Mouse (Mus musculus): ENCODE data around the gene Gm17402. TPM values are rescaled to one million over a fixed set of nuclear protein-coding genes. Genes with fewer than 3 reads are reported as not detected.

Gene Gm17402
- polyA plus RNA-seq, 1 experiment from 2014 or later = not detected

DNA sequence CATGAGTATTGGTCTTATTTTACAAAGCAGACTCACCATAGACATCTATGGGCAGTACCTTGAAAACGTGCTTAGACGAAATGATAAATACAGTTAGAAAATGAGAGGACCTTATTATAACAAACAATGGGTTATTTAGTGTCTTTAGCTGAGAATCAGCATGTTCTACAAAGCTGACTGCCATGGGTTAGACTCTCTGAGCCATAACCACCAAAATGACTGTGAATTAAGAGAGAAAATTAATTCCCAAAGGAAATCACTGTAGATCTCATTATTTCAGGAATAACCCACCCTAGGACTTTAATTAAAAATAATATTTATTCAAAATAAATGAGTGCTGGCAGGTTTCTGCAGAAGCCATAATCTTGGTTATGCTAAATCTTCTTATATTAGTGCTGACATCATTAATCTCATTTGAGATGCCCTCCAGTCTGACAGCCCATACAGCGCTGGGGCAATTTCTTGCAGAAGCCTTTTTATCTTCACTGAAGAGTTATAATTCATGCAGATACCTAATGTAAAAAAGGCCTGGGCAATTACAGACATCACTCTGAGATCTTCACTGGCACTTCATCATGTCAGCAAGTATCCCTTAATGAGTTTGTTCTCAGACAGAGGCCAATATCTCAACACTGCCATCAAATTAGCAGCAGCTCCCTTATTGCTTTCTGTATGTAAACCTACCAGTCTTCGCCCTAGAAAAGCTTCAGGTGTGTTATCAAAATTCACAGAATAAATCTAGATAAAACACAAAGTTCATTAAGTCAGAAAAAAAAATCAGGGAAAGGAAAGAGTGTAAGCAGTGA lies 8.7 kb downstream of the Gm17402 start:
- WGBS = 74% methylated on average over 4 of the region's 4 CpGs
- H3K4me2 ChIP-seq (ENCODE audit: low read length) = no peak overlapping the region
- DNase-seq (ENCODE audit: low spot score) (no peak), ATAC-seq (no peak; the same call in 1 of the 2 replicates)
- no peaks in the 10 kb centered on the region for H3K36me3 ChIP-seq (ENCODE audit: control insufficient read depth, insufficient read depth, low read length)
- H3K4me1 ChIP-seq (ENCODE audit: control insufficient read depth, insufficient read depth, low read length) = no peaks in the 10 kb centered on the region
- H3K9me3 ChIP-seq (replicated peaks; ENCODE audit: control insufficient read depth, low read length) = no peaks in the 10 kb centered on the region
- no peak overlapping the region for H3K9ac ChIP-seq (ENCODE audit: low read length)
- no peaks in the 10 kb centered on the region for H3K27me3 ChIP-seq (replicated peaks; ENCODE audit: control insufficient read depth, insufficient read depth, low read length)
- H3K4me3 ChIP-seq (ENCODE audit: low read depth, low read length) = no peak overlapping the region
- H3K27ac ChIP-seq (ENCODE audit: low read depth, low read length) = no peak overlapping the region

DNA sequence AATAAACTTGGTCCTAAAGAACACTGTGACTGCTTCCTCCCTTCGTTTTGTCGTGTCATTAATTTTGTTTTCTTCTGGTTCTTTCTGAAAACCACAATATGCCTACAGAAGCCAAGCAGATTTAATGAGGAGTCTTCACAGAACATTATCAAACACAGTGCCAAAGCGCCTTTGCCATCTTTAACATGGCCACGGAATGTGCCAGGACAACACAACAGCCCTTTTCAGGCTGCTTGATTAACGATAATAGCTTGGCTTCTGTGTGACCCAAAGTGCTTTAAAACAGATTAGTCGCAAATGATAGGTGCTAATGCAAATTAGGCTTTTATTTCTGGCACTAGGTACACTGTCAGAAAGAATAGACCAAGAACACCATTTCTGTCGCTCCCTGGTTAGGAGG lies 16.6 kb downstream of the Gm17402 start:
- Histone ChIP-seq H3K9me3 (replicated peaks; ENCODE audit: control insufficient read depth, low read length) (no peaks in the 10 kb centered on the region), H3K4me3 (ENCODE audit: low read depth, low read length) (no peak overlapping the region), H3K27ac (ENCODE audit: low read depth, low read length) (no peak overlapping the region), H3K4me1 (ENCODE audit: control insufficient read depth, insufficient read depth, low read length) (no peaks in the 10 kb centered on the region; the same call in 1 of the 2 replicates), H3K4me2 (ENCODE audit: low read length) (no peak overlapping the region), H3K27me3 (replicated peaks; ENCODE audit: control insufficient read depth, insufficient read depth, low read length) (peaks cover 2% of the 10 kb centered on the region; the same call in 1 of the 2 replicates), H3K9ac (ENCODE audit: low read length) (no peak overlapping the region), H3K36me3 (ENCODE audit: control insufficient read depth, insufficient read depth, low read length) (no peaks in the 10 kb centered on the region)
- WGBS = 20% methylated on average over 7 of the region's 7 CpGs
- peak; percentile 68 for DNase-seq (ENCODE audit: low spot score)
- peak; percentile 50; the same call in 1 of the 2 replicates for ATAC-seq

DNA sequence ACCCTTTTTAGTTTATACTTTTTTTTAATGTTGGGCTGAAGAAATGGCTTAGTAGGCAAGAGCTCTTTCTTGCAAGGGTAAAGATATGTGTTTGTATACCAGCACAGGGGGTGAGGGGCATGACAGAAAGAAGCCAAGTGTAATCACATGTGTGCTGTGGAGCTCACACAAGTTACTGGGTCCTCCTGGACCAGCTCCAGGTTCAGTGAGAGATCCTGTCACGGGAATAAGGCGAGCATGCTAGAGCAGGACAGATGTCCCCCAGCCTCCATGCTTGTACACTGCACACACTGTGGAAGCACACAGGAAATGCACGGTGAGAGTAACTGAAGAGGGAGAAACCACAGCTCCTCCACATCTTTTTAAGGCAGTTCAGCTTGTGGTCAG lies 22.2 kb downstream of the Gm17402 start:
- ATAC-seq = peak; percentile 45

DNA sequence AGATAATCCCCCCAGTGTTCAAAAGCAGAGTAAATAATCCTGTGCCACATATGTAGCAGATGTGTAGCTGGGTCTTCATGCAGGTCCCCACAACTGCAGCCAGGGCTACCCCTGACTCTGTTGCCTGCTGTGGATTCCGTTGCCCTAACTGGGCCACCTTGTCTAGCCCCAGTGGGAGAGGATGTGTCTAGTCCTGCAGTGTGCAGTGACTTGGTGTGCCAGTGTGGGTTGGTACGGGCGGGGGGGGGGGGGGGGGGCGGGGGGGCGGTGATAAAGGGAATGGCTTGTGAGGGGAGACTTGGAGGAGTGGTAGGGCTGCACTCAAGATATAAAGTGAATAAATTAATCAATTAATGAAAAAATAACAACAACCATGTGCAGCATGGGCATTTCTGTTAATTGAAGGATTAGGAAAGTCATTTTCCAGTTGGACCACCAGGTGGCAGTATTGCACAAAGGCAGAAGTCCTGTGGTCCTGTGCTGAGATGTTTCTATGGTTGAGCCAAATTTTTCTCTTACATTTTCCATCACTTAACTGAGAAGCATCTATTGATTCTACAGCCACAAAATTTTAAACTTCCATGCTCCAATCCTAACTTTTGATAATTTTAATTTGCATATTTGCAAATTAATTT lies 22.7 kb downstream of the Gm17402 start:
- peak; percentile 80 for DNase-seq (ENCODE audit: low spot score)
- H3K4me2 ChIP-seq (ENCODE audit: low read length) = no peak overlapping the region
- no peak overlapping the region for H3K27ac ChIP-seq (ENCODE audit: low read depth, low read length)
- no peaks in the 10 kb centered on the region for H3K4me1 ChIP-seq (ENCODE audit: control insufficient read depth, insufficient read depth, low read length)
- 0 out of 2 replicates have a peak, but pooled peaks cover 2% of the 10 kb centered on the region for H3K27me3 ChIP-seq (replicated peaks; ENCODE audit: control insufficient read depth, insufficient read depth, low read length)
- no peak overlapping the region for H3K9ac ChIP-seq (ENCODE audit: low read length)
- H3K9me3 ChIP-seq (replicated peaks; ENCODE audit: control insufficient read depth, low read length) = no peaks in the 10 kb centered on the region
- WGBS = 41% methylated on average over 4 of the region's 5 CpGs
- H3K36me3 ChIP-seq (ENCODE audit: control insufficient read depth, insufficient read depth, low read length) = no peaks in the 10 kb centered on the region
- H3K4me3 ChIP-seq (ENCODE audit: low read depth, low read length) = no peak overlapping the region
- ATAC-seq = peak; percentile 72

More for the DNA sequence above, 22.2 kb downstream of the Gm17402 start:
- no peak overlapping the region for H3K4me2 ChIP-seq (ENCODE audit: low read length)
- H3K4me1 ChIP-seq (ENCODE audit: control insufficient read depth, insufficient read depth, low read length) = no peaks in the 10 kb centered on the region
- WGBS = 67% methylated on average over 3 of the region's 3 CpGs
- no peak overlapping the region for H3K4me3 ChIP-seq (ENCODE audit: low read depth, low read length)
- H3K27me3 ChIP-seq (replicated peaks; ENCODE audit: control insufficient read depth, insufficient read depth, low read length) = 0 out of 2 replicates have a peak, but pooled peaks cover 2% of the 10 kb centered on the region
- peak; percentile 17 for DNase-seq (ENCODE audit: low spot score)
- H3K27ac ChIP-seq (ENCODE audit: low read depth, low read length) = no peak overlapping the region
- H3K36me3 ChIP-seq (ENCODE audit: control insufficient read depth, insufficient read depth, low read length) = no peaks in the 10 kb centered on the region
- no peak overlapping the region for H3K9ac ChIP-seq (ENCODE audit: low read length)
- H3K9me3 ChIP-seq (replicated peaks; ENCODE audit: control insufficient read depth, low read length) = no peaks in the 10 kb centered on the region

DNA sequence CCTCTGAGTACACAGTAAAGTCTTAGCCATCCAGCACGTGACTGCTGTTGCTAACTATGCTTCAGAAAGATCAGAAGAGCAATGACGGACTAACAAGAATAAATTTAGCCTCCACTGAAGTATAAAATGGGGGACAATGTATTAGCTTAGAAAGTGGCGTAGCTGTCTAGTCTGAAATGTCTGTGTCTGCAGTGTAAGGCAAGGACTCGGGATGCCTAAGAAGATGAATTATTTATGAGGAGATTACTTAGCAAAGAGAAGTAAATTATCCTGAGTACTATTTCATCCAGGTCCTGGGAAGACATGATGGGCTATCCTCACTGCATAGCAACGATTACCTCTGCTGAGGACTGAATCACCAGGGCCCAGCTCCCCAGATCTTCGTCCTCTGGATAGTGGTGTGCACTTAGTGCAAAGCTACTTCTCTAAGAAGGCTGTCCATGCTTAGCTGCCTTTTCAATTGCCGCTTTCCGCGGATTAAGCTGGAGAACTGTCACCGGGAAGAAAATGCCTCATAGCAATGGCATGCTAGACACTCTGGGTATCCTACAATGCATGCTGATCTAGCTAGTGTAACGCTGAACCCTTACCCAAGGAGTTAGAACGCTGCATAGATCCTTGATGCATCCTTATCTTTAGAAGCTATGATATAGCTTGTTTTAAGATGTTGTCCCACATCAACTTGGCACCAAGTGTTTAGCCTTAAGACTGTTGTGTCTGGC lies 23.4 kb downstream of the Gm17402 start:
- no peak overlapping the region for H3K4me2 ChIP-seq (ENCODE audit: low read length)
- no peaks in the 10 kb centered on the region for H3K36me3 ChIP-seq (ENCODE audit: control insufficient read depth, insufficient read depth, low read length)
- H3K4me3 ChIP-seq (ENCODE audit: low read depth, low read length) = no peak overlapping the region
- WGBS = 62% methylated on average over 12 of the region's 12 CpGs
- no peaks in the 10 kb centered on the region for H3K4me1 ChIP-seq (ENCODE audit: control insufficient read depth, insufficient read depth, low read length)
- no peak overlapping the region for H3K27ac ChIP-seq (ENCODE audit: low read depth, low read length)
- H3K9me3 ChIP-seq (replicated peaks; ENCODE audit: control insufficient read depth, low read length) = no peaks in the 10 kb centered on the region
- H3K9ac ChIP-seq (ENCODE audit: low read length) = no peak overlapping the region
- no peaks in the 10 kb centered on the region for H3K27me3 ChIP-seq (replicated peaks; ENCODE audit: control insufficient read depth, insufficient read depth, low read length)
- no peak for DNase-seq (ENCODE audit: low spot score)
- peak; percentile 19; the same call in 1 of the 2 replicates for ATAC-seq

DNA sequence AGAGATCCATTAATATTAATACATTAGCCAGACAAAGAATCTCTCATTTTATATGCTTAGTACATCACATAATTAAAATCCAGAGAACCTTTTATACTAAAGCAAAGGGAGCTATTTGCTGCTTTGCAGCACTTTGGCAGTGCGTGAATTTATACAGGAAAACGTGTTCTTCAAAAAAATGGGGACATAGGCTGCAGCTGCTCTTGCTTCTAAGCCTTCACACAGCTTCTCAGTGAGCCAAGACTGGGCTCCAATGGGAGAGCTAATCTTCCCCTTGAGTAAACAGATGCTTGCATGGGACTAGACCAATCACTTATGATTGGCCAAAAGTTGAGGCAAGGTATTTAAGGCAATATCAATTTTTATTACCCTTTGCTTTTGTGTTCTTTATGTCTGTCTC lies 28.3 kb downstream of the Gm17402 start:
- H3K4me1 ChIP-seq (ENCODE audit: control insufficient read depth, insufficient read depth, low read length) = 0 out of 2 replicates have a peak, but pooled peaks cover 2% of the 10 kb centered on the region
- H3K4me3 ChIP-seq (ENCODE audit: low read depth, low read length) = no peak overlapping the region
- ATAC-seq (no peak), DNase-seq (ENCODE audit: low spot score) (peak; percentile 42)
- 40% methylated on average over 2 of the region's 2 CpGs for WGBS
- H3K9ac ChIP-seq (ENCODE audit: low read length) = no peak overlapping the region
- no peak overlapping the region for H3K27ac ChIP-seq (ENCODE audit: low read depth, low read length)
- no peaks in the 10 kb centered on the region for H3K27me3 ChIP-seq (replicated peaks; ENCODE audit: control insufficient read depth, insufficient read depth, low read length)
- H3K36me3 ChIP-seq (ENCODE audit: control insufficient read depth, insufficient read depth, low read length) = no peaks in the 10 kb centered on the region
- H3K9me3 ChIP-seq (replicated peaks; ENCODE audit: control insufficient read depth, low read length) = no peaks in the 10 kb centered on the region
- no peak overlapping the region for H3K4me2 ChIP-seq (ENCODE audit: low read length)

DNA sequence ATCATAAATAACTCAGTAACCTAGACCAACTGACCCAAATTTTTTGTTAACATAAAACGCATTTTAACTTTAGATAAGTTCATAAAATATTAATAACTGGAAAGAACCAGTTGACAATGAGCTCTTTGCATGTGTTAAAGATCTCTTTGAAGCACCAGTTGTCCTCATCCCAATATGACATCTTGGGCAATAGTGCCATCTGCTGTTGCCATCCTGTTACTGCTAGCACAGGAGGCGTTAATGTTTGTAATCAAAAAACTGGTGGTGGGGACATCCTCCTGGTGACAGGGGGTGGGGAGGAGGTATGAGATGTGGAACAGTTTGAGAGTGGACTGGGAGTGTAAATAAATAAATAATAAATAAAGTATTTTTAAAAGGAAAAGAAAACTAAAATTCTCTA lies 30.4 kb downstream of the Gm17402 start:
- Histone ChIP-seq H3K4me3 (ENCODE audit: low read depth, low read length) (no peak overlapping the region), H3K4me1 (ENCODE audit: control insufficient read depth, insufficient read depth, low read length) (0 out of 2 replicates have a peak, but pooled peaks cover 2% of the 10 kb centered on the region), H3K36me3 (ENCODE audit: control insufficient read depth, insufficient read depth, low read length) (no peaks in the 10 kb centered on the region), H3K4me2 (ENCODE audit: low read length) (no peak overlapping the region), H3K9me3 (replicated peaks; ENCODE audit: control insufficient read depth, low read length) (no peaks in the 10 kb centered on the region), H3K9ac (ENCODE audit: low read length) (no peak overlapping the region), H3K27ac (ENCODE audit: low read depth, low read length) (no peak overlapping the region), H3K27me3 (replicated peaks; ENCODE audit: control insufficient read depth, insufficient read depth, low read length) (no peaks in the 10 kb centered on the region)
- DNase-seq (ENCODE audit: low spot score) (peak; percentile 80), ATAC-seq (peak; percentile 63)
- 6% methylated on average over 2 of the region's 2 CpGs for WGBS

DNA sequence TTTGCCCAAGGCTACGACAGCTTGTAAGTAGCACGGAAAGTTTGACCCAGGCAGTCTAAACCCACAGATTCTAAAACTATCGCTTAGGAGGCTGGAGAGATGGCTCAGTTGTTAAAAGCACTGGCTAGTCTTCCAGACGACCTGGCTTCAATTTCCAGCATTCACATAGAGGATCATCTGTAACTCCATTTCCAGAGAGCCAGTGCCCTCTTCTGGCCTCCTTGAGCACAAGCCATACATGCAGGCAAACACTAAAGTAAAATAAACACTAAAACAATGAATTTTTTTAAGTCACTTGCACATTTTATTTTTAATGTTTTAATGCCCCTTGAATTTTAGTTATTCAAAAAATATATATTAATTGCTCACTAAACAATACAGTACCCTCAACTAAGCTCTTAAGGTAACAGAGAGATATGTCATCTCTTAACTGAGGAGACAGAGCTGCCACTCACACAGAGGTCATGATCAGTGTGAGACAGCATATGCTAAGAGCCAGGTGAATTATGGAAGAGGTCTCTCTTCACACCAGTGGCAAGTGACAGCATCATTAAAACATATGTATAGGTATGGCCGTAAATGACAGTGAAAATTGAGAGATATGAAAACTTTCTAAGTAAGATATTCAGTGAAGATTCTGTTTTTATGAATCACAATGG lies 31.8 kb downstream of the Gm17402 start:
- WGBS = 59% methylated on average over 5 of the region's 5 CpGs
- Histone ChIP-seq H3K27me3 (replicated peaks; ENCODE audit: control insufficient read depth, insufficient read depth, low read length) (no peaks in the 10 kb centered on the region), H3K4me1 (ENCODE audit: control insufficient read depth, insufficient read depth, low read length) (0 out of 2 replicates have a peak, but pooled peaks cover 2% of the 10 kb centered on the region), H3K4me3 (ENCODE audit: low read depth, low read length) (no peak overlapping the region), H3K27ac (ENCODE audit: low read depth, low read length) (no peak overlapping the region), H3K36me3 (ENCODE audit: control insufficient read depth, insufficient read depth, low read length) (no peaks in the 10 kb centered on the region), H3K9me3 (replicated peaks; ENCODE audit: control insufficient read depth, low read length) (no peaks in the 10 kb centered on the region), H3K4me2 (ENCODE audit: low read length) (no peak overlapping the region), H3K9ac (ENCODE audit: low read length) (no peak overlapping the region)
- ATAC-seq = no peak
- peak; percentile 60 for DNase-seq (ENCODE audit: low spot score)

Measured in forebrain, embryonic 14.5 days (tissue).